Mouse (Mus musculus) right cerebral cortex, postnatal 14 days (tissue): ENCODE data around the gene Tas2r115.
"Not testable (repeated sequence)": the region's sequence is repeated elsewhere in the genome, so short reads cannot be mapped to it uniquely, and the experiment has no call there.

ENCODE experiments used
- DNase-seq: peaks from one replicate; pipeline ENCODE4 v3.0.0; 2022

Tas2r115 gene

DNA sequence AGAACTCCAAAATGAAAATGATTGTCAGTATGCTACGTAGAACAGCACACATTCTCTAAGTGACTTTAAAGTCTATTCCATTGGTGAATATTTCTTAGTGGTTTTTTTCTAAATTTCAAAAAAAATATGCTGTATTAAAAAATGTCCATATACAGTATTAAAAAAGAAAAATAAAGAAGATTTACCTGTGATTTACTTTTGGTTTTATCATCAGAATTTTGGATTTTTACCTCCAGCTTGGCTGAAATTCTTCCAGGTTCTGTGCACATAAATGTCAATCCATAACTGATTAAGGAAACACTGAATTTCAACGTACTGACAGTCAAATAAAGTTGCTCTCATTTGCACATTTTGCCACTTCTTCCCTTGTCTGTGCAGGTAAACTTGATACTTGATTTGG is at the start of gene Tas2r115:
TSS of gene Tas2r115 (minus strand) at position 101 of the 400 bp plus-strand sequence.
- DNase-seq = no peak

DNA sequence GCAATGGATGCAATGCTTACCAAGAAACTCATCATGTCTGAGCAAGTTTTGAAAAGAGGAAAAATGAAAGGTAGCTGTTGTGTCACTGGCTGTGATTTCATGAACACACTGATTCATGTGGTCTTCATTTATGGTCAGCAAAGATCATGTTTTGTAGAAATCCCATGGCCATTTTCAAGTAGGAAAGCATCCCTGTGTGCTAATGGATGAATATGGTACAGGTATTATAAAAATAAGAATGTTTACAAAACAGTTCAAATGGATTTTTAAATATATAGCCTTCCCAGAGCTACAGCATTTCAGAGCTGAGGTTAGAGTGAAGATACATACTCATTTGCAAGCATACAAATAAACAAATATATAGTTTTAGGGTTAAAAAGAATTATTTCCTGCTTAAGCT is 40.2 kb upstream of the Tas2r115 start, which contains the start of gene Tas2r136:
TSS of gene Tas2r136 (minus strand) at position 101 of the 400 bp plus-strand sequence.
- DNase-seq = no peak

GRCm38 (mm10) chr6:132761831-132762230 is 24.0 kb upstream of the Tas2r115 start, which contains the start of gene Tas2r102:
Gene Tas2r102, plus strand, starts transcription at chr6:132762131.
- DNase-seq = no peak

GRCm38 (mm10) chr6:132754430-132754829 is 16.6 kb upstream of the Tas2r115 start, which contains the start of gene Tas2r124:
Gene Tas2r124, plus strand, starts transcription at chr6:132754730.
- DNase-seq = no peak

DNA sequence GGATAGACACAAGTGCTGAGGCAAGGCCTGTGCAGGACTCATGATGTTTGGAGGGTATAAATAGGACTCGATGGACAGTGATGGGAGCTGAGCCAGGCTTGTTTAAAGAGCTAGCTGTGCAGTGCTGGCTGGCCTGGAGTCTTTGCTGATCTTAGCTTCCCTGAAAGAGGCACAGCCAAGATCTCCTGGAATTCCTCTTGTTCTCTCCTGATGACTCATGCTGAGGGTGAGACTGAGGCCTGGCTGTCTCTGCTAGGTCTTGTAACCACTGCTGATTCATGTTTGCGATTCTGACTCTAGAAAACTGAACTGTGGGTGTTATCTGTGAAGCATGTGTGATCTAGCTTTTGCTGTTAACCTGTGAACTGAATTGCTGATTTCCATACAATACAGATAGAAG is 12.4 kb upstream of the Tas2r115 start:
- no peak for DNase-seq

DNA sequence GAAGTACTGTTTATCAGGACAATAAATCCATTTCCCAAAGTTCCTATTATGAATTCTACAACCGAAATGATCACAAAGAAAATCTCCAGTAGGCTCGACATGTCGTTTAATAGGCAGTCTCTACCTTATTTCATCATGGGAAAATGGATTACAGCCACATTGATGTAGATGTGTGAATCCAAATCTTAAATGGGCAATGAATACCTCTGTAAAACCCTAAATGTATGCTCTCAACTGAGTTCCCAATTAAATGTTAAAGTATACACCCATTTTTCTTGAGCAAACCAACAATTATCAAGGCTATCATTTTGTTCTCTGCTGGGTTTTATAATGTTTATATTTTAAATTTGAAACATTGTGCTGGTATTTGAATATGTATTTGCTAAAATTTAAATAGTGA is 26.0 kb downstream of the Tas2r115 start, which contains the start of gene Tas2r122:
TSS of gene Tas2r122 (minus strand) at position 101 of the 400 bp plus-strand sequence.
- no peak for DNase-seq

DNA sequence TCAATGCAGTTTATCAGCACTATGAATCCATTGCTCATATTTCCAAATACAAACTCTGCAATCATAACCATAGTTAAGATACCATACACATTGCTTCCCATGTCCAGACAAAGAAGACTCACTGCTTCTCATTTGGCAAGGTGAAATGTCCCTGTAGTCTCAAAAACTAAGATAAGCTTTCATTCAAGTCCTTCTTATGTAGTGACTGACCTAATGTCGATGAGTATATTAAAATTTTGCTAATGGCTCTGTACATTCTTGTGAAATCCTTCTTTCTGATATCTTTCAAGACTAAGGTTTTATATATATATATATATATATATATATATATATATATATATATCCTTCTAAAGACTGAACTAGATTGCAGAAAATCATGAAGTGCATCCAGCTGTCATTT is 36.9 kb downstream of the Tas2r115 start, which contains the start of gene Tas2r121:
TSS of gene Tas2r121 (minus strand) at position 101 of the 400 bp plus-strand sequence.
- DNase-seq = no peak

- DNase-seq = not testable (repeated sequence)
Measured at GRCm38 (mm10) chr6:132691596-132691995, 46.2 kb downstream of the Tas2r115 start.
